Mouse (Mus musculus) heart, embryonic 11.5 days (tissue): ENCODE results near the gene Card9. TPM values are rescaled to one million over a fixed set of nuclear protein-coding genes. Genes with fewer than 3 reads are reported as not detected.
"Not testable (repeated sequence)": the region's sequence is repeated elsewhere in the genome, so short reads cannot be mapped to it uniquely, and the experiment has no call there.

Experiments used
- ATAC-seq: fragments of 200-750 bp; cut with Nextera tagmentation; replicated peaks from 2 replicates; pipeline ENCODE4 v1.8.0; 2017; ENCODE audit warnings: moderate library complexity; ENCODE audit not compliant: insufficient number of reproducible peaks, low FRiP score, low TSS enrichment
- H3K27ac ChIP-seq: fragments of 300-500 bp; sonication (generic); 2 replicates; pipeline ENCODE4 v1.5.1; 2014; ENCODE audit warnings: mild to moderate bottlenecking, low read depth, low read length
- H3K27me3 ChIP-seq: fragments of 300-500 bp; sonication (generic); 2 replicates; pipeline ENCODE4 v1.6.1; 2014; ENCODE audit warnings: mild to moderate bottlenecking, low read length, mixed read lengths; ENCODE audit not compliant: control insufficient read depth, insufficient read depth
- H3K36me3 ChIP-seq: fragments of 300-500 bp; sonication (generic); 2 replicates; pipeline ENCODE4 v1.6.1; 2014; ENCODE audit warnings: mild to moderate bottlenecking, low read length, moderate library complexity, mixed read lengths; ENCODE audit not compliant: control insufficient read depth, insufficient read depth
- H3K4me1 ChIP-seq: fragments of 300-500 bp; sonication (generic); 2 replicates; pipeline ENCODE4 v1.6.1; 2014; ENCODE audit warnings: low read length; ENCODE audit not compliant: control insufficient read depth, insufficient read depth
- H3K4me2 ChIP-seq: fragments of 300-500 bp; sonication (generic); 2 replicates; pipeline ENCODE4 v1.6.1; 2014; ENCODE audit warnings: mild to moderate bottlenecking, moderate library complexity
- H3K4me3 ChIP-seq: fragments of 300-500 bp; sonication (generic); 2 replicates; pipeline ENCODE4 v1.5.1; 2014; ENCODE audit warnings: low read depth, low read length
- H3K9ac ChIP-seq: fragments of 300-500 bp; sonication (generic); 2 replicates; pipeline ENCODE4 v1.6.1; 2014; ENCODE audit warnings: mild to moderate bottlenecking, low read depth, low read length, moderate library complexity
- H3K9me3 ChIP-seq: fragments of 300-500 bp; sonication (generic); replicated peaks from 2 replicates; pipeline ENCODE4 v1.6.1; 2016; ENCODE audit warnings: low read length; ENCODE audit not compliant: control insufficient read depth
- WGBS: fragments of 180-500 bp; shearing (Covaris S2); extraction: QIAGEN DNeasy Blood & Tissue Kit; methylation state at CpG from one replicate; pipeline ENCODE4 v1.1.7; 2014; ENCODE audit not compliant: insufficient replicate concordance; 5-methylcytosine and 5-hydroxymethylcytosine counted together
- polyA plus RNA-seq: library from polyadenylated mRNA; unstranded; fragments of >200 nt; fragmentation: Nextera tagmentation; extraction: Ambion mirVana; gene quantifications from 2 replicates; pipeline ENCODE4 v1.2.1, GENCODE M21; 2014

Card9 gene
- polyA plus RNA-seq, 1 experiment from 2014 or later, result 0.59 TPM

DNA sequence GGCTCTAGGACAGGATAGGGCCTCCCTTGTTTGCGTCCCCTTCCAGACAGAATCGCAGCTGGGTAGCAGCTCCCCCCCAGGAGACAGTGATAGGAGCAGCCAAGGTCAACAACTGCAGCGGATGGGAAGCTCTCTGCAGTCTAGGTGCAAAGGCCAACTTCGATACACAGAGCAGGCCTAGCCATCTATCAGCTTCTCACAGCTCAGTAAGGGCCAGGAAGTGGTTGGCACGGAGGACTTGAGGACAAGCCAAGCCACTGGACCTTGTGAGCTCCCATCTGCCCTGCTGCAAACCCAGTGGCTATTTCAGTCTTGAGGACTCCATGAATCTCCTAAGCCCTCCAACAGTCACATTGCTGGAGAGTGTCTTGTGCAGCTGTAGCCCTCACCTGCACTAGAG lies 38.9 kb upstream of the Card9 start:
- Histone ChIP-seq H3K4me3 (no peak overlapping the region), H3K4me2 (no peak overlapping the region), H3K9me3 (no peaks in the 10 kb centered on the region), H3K36me3 (peaks cover 50% of the 10 kb centered on the region), H3K27ac (no peak overlapping the region), H3K4me1 (0 out of 2 replicates have a peak, but pooled peaks cover 3% of the 10 kb centered on the region), H3K9ac (no peak overlapping the region), H3K27me3 (no peaks in the 10 kb centered on the region)
- ATAC-seq, result 0 out of 2 replicates have a peak, but pooled peaks have one; percentile 12
- WGBS, result 60% methylated on average over 5 of the region's 5 CpGs

DNA sequence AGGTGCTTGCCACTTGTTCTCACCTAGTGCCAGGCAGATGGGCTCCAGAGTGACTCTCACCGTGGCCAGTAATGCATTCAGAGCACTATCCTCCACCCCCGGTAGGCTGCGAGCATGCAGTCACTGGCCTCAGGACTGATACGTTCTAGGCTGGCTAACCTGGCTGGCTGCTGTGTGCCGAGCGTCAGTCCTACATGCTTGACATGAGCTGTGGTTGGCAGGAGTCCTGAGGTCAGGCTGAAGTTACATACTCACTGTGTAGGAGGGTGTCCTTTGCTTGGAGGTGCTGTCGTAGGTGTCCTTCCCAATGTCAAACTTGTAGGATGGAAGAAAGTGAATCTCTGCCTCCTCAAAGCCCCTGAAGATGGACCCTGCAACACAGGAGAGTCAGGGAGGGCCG lies 38.3 kb upstream of the Card9 start:
- WGBS, result 93% methylated on average over 8 of the region's 8 CpGs
- peaks cover 54% of the 10 kb centered on the region for H3K36me3 ChIP-seq
- H3K27me3 ChIP-seq, result no peaks in the 10 kb centered on the region
- no peak overlapping the region for H3K4me2 ChIP-seq
- H3K4me3 ChIP-seq, result no peak overlapping the region
- no peak for ATAC-seq
- H3K4me1 ChIP-seq, result 0 out of 2 replicates have a peak, but pooled peaks cover 3% of the 10 kb centered on the region
- no peaks in the 10 kb centered on the region for H3K9me3 ChIP-seq
- no peak overlapping the region for H3K27ac ChIP-seq
- H3K9ac ChIP-seq, result no peak overlapping the region

DNA sequence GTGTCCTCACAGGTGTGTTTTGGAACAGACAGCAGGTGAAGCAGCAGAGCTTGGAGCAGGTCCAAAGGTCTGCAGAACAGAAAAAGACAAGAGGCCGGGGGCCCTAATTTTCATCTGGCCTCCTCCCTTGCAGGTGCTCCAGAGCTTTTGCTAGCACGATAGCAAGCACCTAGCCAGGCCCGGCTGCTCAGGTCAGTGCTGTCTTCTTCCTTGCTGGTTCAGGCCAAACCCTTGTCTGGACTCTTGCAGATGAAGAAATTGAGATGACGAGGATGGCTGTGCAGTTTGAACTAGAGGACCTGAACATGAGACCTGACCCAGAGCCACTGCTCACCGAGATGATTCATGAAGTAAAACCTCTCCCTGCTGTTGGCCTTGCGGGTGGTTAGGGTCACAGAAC lies 30.9 kb upstream of the Card9 start:
- peaks cover 51% of the 10 kb centered on the region for H3K36me3 ChIP-seq
- no peak overlapping the region for H3K4me2 ChIP-seq

DNA sequence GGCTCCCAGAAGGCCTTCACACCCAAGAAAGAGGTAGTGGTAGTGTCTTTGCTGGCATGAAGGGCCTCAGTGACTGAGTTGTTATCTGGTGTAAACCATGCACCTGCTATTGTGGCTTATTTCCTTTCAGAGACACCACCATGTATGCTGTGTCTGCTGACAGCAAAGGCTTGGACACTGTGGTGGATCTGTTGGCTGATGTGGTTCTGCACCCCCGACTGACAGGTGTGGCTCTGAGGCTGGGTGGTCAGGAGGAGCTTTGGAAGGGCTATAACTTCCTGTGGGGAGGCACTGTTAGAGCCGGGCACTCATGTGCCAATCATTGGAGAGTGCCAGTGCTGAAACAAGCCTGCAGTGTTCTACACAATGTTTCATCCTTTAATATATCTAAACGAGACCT lies 30.2 kb upstream of the Card9 start:
- no peak overlapping the region for H3K4me3 ChIP-seq
- no peaks in the 10 kb centered on the region for H3K9me3 ChIP-seq
- H3K4me2 ChIP-seq, result no peak overlapping the region
- H3K36me3 ChIP-seq, result peaks cover 48% of the 10 kb centered on the region
- 82% methylated on average over 3 of the region's 3 CpGs for WGBS
- peaks cover 9% of the 10 kb centered on the region for H3K4me1 ChIP-seq
- H3K27me3 ChIP-seq, result no peaks in the 10 kb centered on the region
- H3K27ac ChIP-seq, result no peak overlapping the region
- no peak for ATAC-seq
- no peak overlapping the region for H3K9ac ChIP-seq

More for the DNA sequence above, 30.9 kb upstream of the Card9 start:
- peaks cover 9% of the 10 kb centered on the region for H3K4me1 ChIP-seq
- 93% methylated on average over 6 of the region's 6 CpGs for WGBS
- no peak overlapping the region for H3K27ac ChIP-seq
- H3K9me3 ChIP-seq, result no peaks in the 10 kb centered on the region
- H3K27me3 ChIP-seq, result no peaks in the 10 kb centered on the region
- ATAC-seq, result no peak
- no peak overlapping the region for H3K4me3 ChIP-seq
- no peak overlapping the region for H3K9ac ChIP-seq

DNA sequence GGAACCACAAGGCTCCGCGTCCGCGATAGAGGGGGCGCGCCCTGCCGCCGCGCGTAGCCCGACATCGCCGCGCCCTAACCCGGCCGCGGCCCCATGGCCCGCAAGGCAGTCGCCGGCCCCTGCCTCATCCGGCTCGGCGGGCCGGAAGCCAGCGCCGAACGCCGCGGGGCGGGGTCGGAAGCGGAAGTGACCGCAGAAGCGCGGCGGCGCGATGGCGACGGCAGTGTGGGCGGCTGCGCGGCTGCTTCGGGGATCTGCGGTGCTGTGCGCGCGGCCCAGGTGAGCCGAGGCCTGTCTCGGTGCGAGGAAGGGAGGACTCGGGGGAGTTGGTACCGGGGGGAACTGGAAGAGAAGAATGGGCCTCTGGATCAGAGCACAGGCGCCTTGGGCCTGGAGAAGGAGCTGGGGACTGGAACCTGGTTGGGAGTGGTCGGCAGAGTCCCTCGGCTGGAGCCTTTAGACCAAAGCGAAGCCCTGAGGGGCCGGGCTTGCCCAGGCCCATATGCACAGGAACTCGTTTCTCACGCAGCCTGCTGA lies 28.5 kb upstream of the Card9 start, which contains the start of the genes Entr1 and Pmpca:
Gene Entr1 (minus strand): TSS at position 163 of the 537 bp plus-strand sequence.
Gene Pmpca (plus strand): TSS at position 186 of the 537 bp plus-strand sequence.
- H3K36me3 ChIP-seq, result peaks cover 44% of the 10 kb centered on the region
- under 1% methylated on average over 45 of the region's 60 CpGs for WGBS
- ATAC-seq, result peak; percentile 78
- H3K4me1 ChIP-seq, result peaks cover 9% of the 10 kb centered on the region
- peak within 1 kb of the TSS; percentile 90 for H3K4me2 ChIP-seq
- peak within 1 kb of the TSS; percentile 50 for H3K27ac ChIP-seq
- peak within 1 kb of the TSS; percentile 82 for H3K9ac ChIP-seq
- peak within 1 kb of the TSS; percentile 97 for H3K4me3 ChIP-seq
- no peaks in the 10 kb centered on the region for H3K9me3 ChIP-seq
- H3K27me3 ChIP-seq, result no peaks in the 10 kb centered on the region

DNA sequence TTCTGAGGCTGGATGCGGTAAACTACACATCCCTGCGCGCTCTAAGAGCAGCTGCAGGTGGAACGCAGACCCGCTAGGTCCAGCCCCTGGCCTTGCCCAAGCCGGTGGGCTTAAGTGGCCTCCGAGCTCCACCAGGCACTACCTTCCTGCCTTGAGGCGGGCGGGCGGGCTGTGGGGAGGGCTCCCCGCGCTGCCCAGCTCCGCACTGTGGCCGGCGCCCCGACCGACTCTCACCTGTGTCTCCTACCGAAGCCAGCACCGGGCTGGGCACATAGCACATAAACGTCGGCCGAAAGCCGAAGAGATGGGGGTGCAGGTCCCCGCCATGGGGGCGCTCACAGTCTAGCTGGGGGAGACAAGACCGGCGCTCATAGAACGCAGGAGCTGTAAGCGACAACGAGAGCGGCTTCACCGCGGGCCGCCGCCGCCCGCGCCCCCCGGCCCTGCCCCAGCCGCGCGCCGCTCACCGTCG lies 28.0 kb upstream of the Card9 start:
- Histone ChIP-seq H3K27ac (peak overlapping the region; percentile 50; the same call in 1 of the 2 replicates), H3K4me1 (peaks cover 9% of the 10 kb centered on the region), H3K36me3 (peaks cover 47% of the 10 kb centered on the region), H3K9ac (peak overlapping the region; percentile 82), H3K27me3 (no peaks in the 10 kb centered on the region), H3K4me2 (peak overlapping the region; percentile 90), H3K4me3 (peak overlapping the region; percentile 97), H3K9me3 (no peaks in the 10 kb centered on the region)
- peak; percentile 56 for ATAC-seq
- under 1% methylated on average over 40 of the region's 45 CpGs for WGBS

DNA sequence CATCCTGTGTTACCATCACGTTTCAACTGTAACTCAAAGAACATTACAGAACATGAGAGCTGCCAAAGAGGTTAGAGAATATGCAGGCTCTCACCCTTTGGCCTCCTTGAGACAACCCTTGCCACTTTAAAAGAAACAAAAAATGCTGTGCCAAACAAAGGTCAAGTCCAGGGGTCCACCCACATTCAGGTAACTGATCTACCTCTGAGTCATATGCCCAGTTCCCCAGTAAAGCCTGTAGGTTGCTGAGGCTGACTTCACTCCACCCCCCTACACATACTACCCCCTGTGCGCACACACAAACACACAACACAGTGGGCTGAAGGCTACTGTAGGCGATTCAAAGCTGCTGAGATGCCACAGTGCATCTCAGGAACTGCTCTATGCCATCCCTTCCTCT lies 27.0 kb upstream of the Card9 start:
- peaks cover 48% of the 10 kb centered on the region for H3K36me3 ChIP-seq
- H3K4me1 ChIP-seq, result peaks cover 9% of the 10 kb centered on the region
- H3K4me2 ChIP-seq, result peak overlapping the region; percentile 90
- no peak overlapping the region for H3K4me3 ChIP-seq
- 83% methylated on average over 3 of the region's 3 CpGs for WGBS
- no peak overlapping the region for H3K9ac ChIP-seq
- no peak overlapping the region for H3K27ac ChIP-seq
- H3K9me3 ChIP-seq, result no peaks in the 10 kb centered on the region
- no peaks in the 10 kb centered on the region for H3K27me3 ChIP-seq
- no peak for ATAC-seq

DNA sequence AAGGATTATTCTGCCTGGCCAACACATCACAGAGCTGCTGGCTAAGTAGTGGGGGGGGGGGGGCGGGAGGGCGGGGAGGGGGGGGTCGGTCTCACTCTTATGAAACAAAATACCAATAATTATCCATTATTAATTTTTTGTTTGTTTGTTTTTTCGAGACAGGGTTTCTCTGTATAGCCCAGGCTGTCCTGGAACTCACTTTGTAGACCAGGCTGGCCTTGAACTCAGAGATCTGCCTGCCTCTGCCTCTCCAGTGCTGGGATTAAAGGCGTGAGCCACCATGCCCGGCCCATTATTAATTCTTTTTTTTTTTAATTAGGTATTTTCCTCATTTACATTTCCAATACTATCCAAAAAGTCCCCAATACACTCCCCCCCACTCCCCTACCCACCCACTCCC lies 20.2 kb upstream of the Card9 start:
- H3K4me1 ChIP-seq, H3K27me3 ChIP-seq, H3K9me3 ChIP-seq, H3K27ac ChIP-seq: not testable (repeated sequence)
- Histone ChIP-seq H3K4me2 (peak overlapping the region; percentile 92), H3K4me3 (peak overlapping the region; percentile 89), H3K36me3 (peaks cover 41% of the 10 kb centered on the region), H3K9ac (peak overlapping the region; percentile 85)
- ATAC-seq, result 0 out of 2 replicates have a peak, but pooled peaks have one; percentile 6
- WGBS, result 30% methylated on average over 6 of the region's 6 CpGs
